Mouse (Mus musculus) frontal cortex, postnatal 36 days (tissue): ENCODE measurements around the gene Atp11c.

ENCODE experiments used
- DNase-seq, 2 experiments: peaks; one replicate each; pipeline ENCODE4 v3.0.0; 2022; ENCODE audit warnings: low spot score in 2 of 2

Atp11c gene

GRCm38 (mm10) chrX:60386852-60387251 lies 205.6 kb downstream of the Atp11c start:
- DNase-seq, result no peak

GRCm38 (mm10) chrX:60381711-60382110 lies 210.8 kb downstream of the Atp11c start:
- no peak for DNase-seq

GRCm38 (mm10) chrX:60380386-60380785 lies 212.1 kb downstream of the Atp11c start:
- DNase-seq, result no peak

GRCm38 (mm10) chrX:60348741-60349140 lies 243.8 kb downstream of the Atp11c start:
- DNase-seq, result no peak

GRCm38 (mm10) chrX:60345447-60345846 lies 247.1 kb downstream of the Atp11c start:
- no peak for DNase-seq

GRCm38 (mm10) chrX:60344991-60345390 lies 247.5 kb downstream of the Atp11c start:
- no peak for DNase-seq

- no peak for DNase-seq
Measured at GRCm38 (mm10) chrX:60329735-60330134, 262.8 kb downstream of the Atp11c start.

- DNase-seq, result no peak
Measured at GRCm38 (mm10) chrX:60321321-60321720, 271.2 kb downstream of the Atp11c start.

- DNase-seq, result no peak
Measured at GRCm38 (mm10) chrX:60317661-60318060, 274.8 kb downstream of the Atp11c start.

- no peak for DNase-seq
Measured at GRCm38 (mm10) chrX:60292335-60292734, 300.2 kb downstream of the Atp11c start.

- no peak for DNase-seq
Measured at GRCm38 (mm10) chrX:60255346-60255745, 337.2 kb downstream of the Atp11c start.

- no peak for DNase-seq
Measured at GRCm38 (mm10) chrX:60187726-60188125, 404.8 kb downstream of the Atp11c start.

GRCm38 (mm10) chrX:60182611-60183010 lies 409.9 kb downstream of the Atp11c start:
- no peak for DNase-seq

GRCm38 (mm10) chrX:60178744-60179458 lies 413.6 kb downstream of the Atp11c start, which contains the start of gene Mcf2:
TSS of gene Mcf2 (minus strand) at chrX:60179089.
- no peak for DNase-seq

- no peak for DNase-seq
Measured at GRCm38 (mm10) chrX:60178025-60178743, 414.3 kb downstream of the Atp11c start.
